Mouse (Mus musculus): ENCODE measurements around the gene Focad.

DNA sequence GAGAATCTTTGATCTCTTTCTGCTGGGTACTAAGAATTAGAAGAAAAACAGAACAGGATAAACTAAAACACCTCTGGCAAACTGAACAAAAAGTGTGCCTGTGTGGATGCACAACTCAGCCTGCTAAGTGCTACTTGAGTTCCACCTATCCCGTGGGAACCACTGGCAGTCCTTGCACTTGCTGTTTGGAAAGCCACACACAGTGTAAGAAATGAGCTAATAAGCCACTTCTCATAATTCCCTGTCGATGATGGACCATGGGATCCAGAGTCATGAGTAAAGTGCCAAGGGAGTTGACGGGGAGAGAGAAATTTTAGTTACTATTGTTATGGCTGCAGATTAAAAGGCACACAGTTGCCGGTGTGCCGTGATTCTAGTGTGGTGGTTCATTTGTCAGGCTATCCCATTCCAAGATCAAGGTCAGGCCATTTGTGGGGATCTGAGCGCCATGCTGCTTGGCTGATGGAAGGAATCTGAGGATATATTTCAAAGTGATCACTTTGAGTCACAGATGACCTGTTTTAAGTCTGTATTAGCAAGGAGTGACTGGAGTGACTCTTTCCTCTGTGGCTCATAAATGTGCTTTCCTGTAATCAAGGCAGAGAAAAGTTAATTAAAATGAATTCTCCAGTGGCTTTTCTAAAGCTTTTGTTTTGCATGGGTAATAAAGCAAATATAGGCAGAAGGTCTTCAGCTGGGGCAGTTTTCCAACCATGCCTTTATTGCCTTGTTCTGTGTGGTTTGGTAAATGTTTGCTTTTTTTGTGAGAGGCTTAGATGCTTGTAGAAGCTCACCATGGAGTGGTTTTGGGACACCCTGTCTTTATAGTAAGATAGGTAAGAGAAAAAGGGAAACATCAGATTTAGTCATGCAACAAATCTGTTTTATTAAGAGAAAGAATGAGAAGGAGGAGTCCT is 80.9 kb downstream of the Focad start:
- no peak for TF ChIP-seq CTCF (IDR thresholded peaks at IDR 0.05; ENCODE audit: control insufficient read depth, insufficient read depth, insufficient read length)
- no peak for TF ChIP-seq MYOD1 (IDR thresholded peaks at IDR 0.05; ENCODE audit: control insufficient read depth, insufficient read length, low read depth)
- no peak for TF ChIP-seq FOSL1 (IDR thresholded peaks at IDR 0.05; ENCODE audit: insufficient read depth, low read length, poor library complexity, severe bottlenecking)
- TF ChIP-seq USF1 (IDR thresholded peaks at IDR 0.05; ENCODE audit: low read depth) = no peak
- TF ChIP-seq CEBPB (IDR thresholded peaks at IDR 0.05; ENCODE audit: low read depth) = no peak
- TF ChIP-seq MAX (IDR thresholded peaks at IDR 0.05) = no peak
- no peak for TF ChIP-seq MYOG (IDR thresholded peaks at IDR 0.05; ENCODE audit: control insufficient read depth, extremely low read depth, insufficient read length)
